In genomic region chr4:119903806-119904205, GRCm38 (mm10) we compare ENCODE assay signal across 10 mouse cellular contexts.
A peak's percentile ranks its signal among the peaks of the same experiment; 100 is the strongest.
DNase-seq lines count a peak whose midpoint lies in the region; ATAC-seq and TF ChIP-seq lines count a peak whose summit lies in the region.
"Had no signal": no experiment of that assay in that cellular context is flagged by ENCODE, and none has a peak within 500 bp of the region (broad histone marks: within the 10 kb centered on the region; RNA-seq: fewer than 3 reads in every experiment).

No protein-coding gene starts in this region.

- H3K4me1 ChIP-seq in heart, embryonic 10.5 days, result no peaks in the 10 kb centered on the region
- H3K4me1 ChIP-seq in thymus, adult 2 months (replicated peaks; ENCODE audit: control insufficient read depth, insufficient read depth, low read length), result 0 out of 2 replicates have a peak, but pooled peaks cover 3% of the 10 kb centered on the region
- H3K4me1 ChIP-seq in embryonic facial prominence, embryonic 10.5 days, result no peaks in the 10 kb centered on the region
- H3K4me1 ChIP-seq: heart, embryonic 13.5 days; limb, embryonic 12.5 days had no signal

- no peak for ATAC-seq in megakaryocyte-erythroid progenitor cell, adult 5-6 weeks (replicated peaks; ENCODE audit: low FRiP score, low TSS enrichment, poor library complexity, severe bottlenecking)

- no peak for TF ChIP-seq POLR2A in thymus, adult 2 months (IDR thresholded peaks at IDR 0.05; ENCODE audit: control insufficient read depth, extremely low read depth, insufficient read depth, low read length, poor library complexity)

- H3K27ac ChIP-seq in heart, embryonic 10.5 days, result no peak overlapping the region
- no peak overlapping the region for H3K27ac ChIP-seq in thymus, adult 2 months (ENCODE audit: control insufficient read depth, insufficient read depth, low read length)
- H3K27ac ChIP-seq in embryonic facial prominence, embryonic 10.5 days (replicated peaks), result no peak overlapping the region
- H3K27ac ChIP-seq: heart, embryonic 13.5 days; limb, embryonic 12.5 days had no signal

- no peaks in the 10 kb centered on the region for H3K9me3 ChIP-seq in heart, embryonic 10.5 days
- no peaks in the 10 kb centered on the region for H3K9me3 ChIP-seq in embryonic facial prominence, embryonic 10.5 days
- H3K9me3 ChIP-seq: heart, embryonic 13.5 days; limb, embryonic 12.5 days had no signal

- DNase-seq in heart, postnatal 4 days, result peak; percentile 66
- no peak for DNase-seq in heart, embryonic 10.5 days (ENCODE audit: low spot score)
- peak; percentile 29 for DNase-seq in thymus, postnatal 0 days (ENCODE audit: low spot score)
- no peak for DNase-seq in thymus, adult 2 months
- DNase-seq in embryonic facial prominence, embryonic 10.5 days (ENCODE audit: low spot score), result peak; percentile 66
- DNase-seq in splenic B cell, adult 2 months (ENCODE audit: low read depth, low spot score), result peak; percentile 12
- DNase-seq in cerebellum, adult 9-10 months, result no peak

- 20% methylated on average over 1 of the region's 1 CpGs for WGBS in heart, embryonic 10.5 days
- WGBS in thymus, adult 2 months, result 76% methylated on average over 1 of the region's 1 CpGs
- 39% methylated on average over 1 of the region's 1 CpGs for WGBS in embryonic facial prominence, embryonic 10.5 days

- TF ChIP-seq CTCF in thymus, adult 2 months (IDR thresholded peaks at IDR 0.05; ENCODE audit: borderline replicate concordance, control insufficient read depth, extremely low read depth, insufficient read depth, low read length, poor library complexity), result no peak

- H3K36me3 ChIP-seq in heart, embryonic 10.5 days, result no peaks in the 10 kb centered on the region
- H3K36me3 ChIP-seq in thymus, adult 2 months (ENCODE audit: control insufficient read depth, insufficient read depth, low read length), result no peaks in the 10 kb centered on the region
- H3K36me3 ChIP-seq in embryonic facial prominence, embryonic 10.5 days (replicated peaks), result no peaks in the 10 kb centered on the region
- H3K36me3 ChIP-seq in splenic B cell, adult 2 months (ENCODE audit: control insufficient read depth, insufficient read depth, low read length, poor library complexity, severe bottlenecking), result no peaks in the 10 kb centered on the region
- H3K36me3 ChIP-seq: heart, embryonic 13.5 days; limb, embryonic 12.5 days had no signal

- no peaks in the 10 kb centered on the region for H3K27me3 ChIP-seq in heart, embryonic 10.5 days (ENCODE audit: insufficient read depth, poor library complexity, severe bottlenecking)
- H3K27me3 ChIP-seq in thymus, adult 2 months (ENCODE audit: control insufficient read depth, insufficient read depth, low read length), result no peaks in the 10 kb centered on the region
- no peaks in the 10 kb centered on the region for H3K27me3 ChIP-seq in embryonic facial prominence, embryonic 10.5 days (replicated peaks; ENCODE audit: low read depth, poor library complexity, severe bottlenecking)
- H3K27me3 ChIP-seq in splenic B cell, adult 2 months (ENCODE audit: control insufficient read depth, insufficient read depth, low read length, poor library complexity, severe bottlenecking), result no peaks in the 10 kb centered on the region
- H3K27me3 ChIP-seq: limb, embryonic 12.5 days had no signal

- H3K4me3 ChIP-seq in heart, embryonic 10.5 days, result no peak overlapping the region
- no peak overlapping the region for H3K4me3 ChIP-seq in thymus, adult 2 months (ENCODE audit: control insufficient read depth, insufficient read depth, low read length)
- no peak overlapping the region for H3K4me3 ChIP-seq in embryonic facial prominence, embryonic 10.5 days
- H3K4me3 ChIP-seq: heart, embryonic 13.5 days; limb, embryonic 12.5 days had no signal

Comparison
In these comparisons a context has a peak if more than half of its experiments do, and no peak if none do; other contexts are left out.
1. DNase-seq: peak in heart, postnatal 4 days (single experiment), thymus, postnatal 0 days (single experiment), embryonic facial prominence, embryonic 10.5 days (single experiment) and splenic B cell, adult 2 months (single experiment); none in heart, embryonic 10.5 days (single experiment), thymus, adult 2 months (single experiment) and cerebellum, adult 9-10 months (single experiment).